Mouse (Mus musculus): ENCODE results near the gene Ldb1. TPM values are rescaled to one million over a fixed set of nuclear protein-coding genes. Genes with fewer than 3 reads are reported as not detected.

Gene Ldb1
- polyA plus RNA-seq, 1 experiment from 2014 or later = 97.6 TPM

GRCm38 (mm10) chr19:46074266-46074665 lies 29.3 kb upstream of the Ldb1 start:
- Histone ChIP-seq H3K27me3 (ENCODE audit: control insufficient read depth, insufficient read depth, low read length) (no peaks in the 10 kb centered on the region), H3K4me3 (ENCODE audit: low read depth, low read length) (no peak overlapping the region), H3K9ac (ENCODE audit: low read length) (no peak overlapping the region), H3K27ac (replicated peaks; ENCODE audit: low read depth, low read length) (no peak overlapping the region), H3K4me1 (ENCODE audit: control insufficient read depth, insufficient read depth, low read length) (peaks cover 4% of the 10 kb centered on the region; the same call in 1 of the 2 replicates), H3K36me3 (ENCODE audit: control insufficient read depth, insufficient read depth, low read length) (peaks cover 18% of the 10 kb centered on the region), H3K9me3 (ENCODE audit: control insufficient read depth, low read length) (no peaks in the 10 kb centered on the region), H3K4me2 (ENCODE audit: low read depth, severe bottlenecking) (no peak overlapping the region)
- ATAC-seq (ENCODE audit: insufficient number of reproducible peaks, low FRiP score, low TSS enrichment, low read depth) = no peak
- DNase-seq (ENCODE audit: low spot score) = no peak
- 95% methylated on average over 5 of the region's 5 CpGs for WGBS

DNA sequence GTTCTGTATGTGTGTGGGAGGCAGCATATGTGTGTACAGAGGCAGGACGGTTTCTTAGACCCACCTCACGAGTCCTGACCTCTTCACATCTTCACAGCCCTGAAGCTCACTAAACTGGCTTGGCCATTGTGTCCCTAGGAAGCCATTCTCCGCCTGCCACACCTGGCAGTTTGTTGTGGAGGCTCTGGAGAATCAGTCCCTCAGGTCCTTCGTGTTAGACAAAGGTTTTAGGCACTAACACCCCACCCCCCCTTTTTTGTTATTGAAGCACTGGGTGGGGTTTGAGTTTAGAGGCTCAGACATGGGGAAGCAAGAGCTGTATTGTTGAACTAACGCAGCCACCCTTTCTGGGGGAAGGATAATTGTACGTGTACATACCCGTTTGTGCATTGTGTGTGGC lies 28.3 kb upstream of the Ldb1 start:
- no peak overlapping the region for H3K9ac ChIP-seq (ENCODE audit: low read length)
- H3K27ac ChIP-seq (replicated peaks; ENCODE audit: low read depth, low read length) = no peak overlapping the region
- ATAC-seq (ENCODE audit: insufficient number of reproducible peaks, low FRiP score, low TSS enrichment, low read depth) = no peak
- H3K9me3 ChIP-seq (ENCODE audit: control insufficient read depth, low read length) = no peaks in the 10 kb centered on the region
- H3K36me3 ChIP-seq (ENCODE audit: control insufficient read depth, insufficient read depth, low read length) = peaks cover 19% of the 10 kb centered on the region
- DNase-seq (ENCODE audit: low spot score) = no peak
- no peak overlapping the region for H3K4me3 ChIP-seq (ENCODE audit: low read depth, low read length)
- no peak overlapping the region for H3K4me2 ChIP-seq (ENCODE audit: low read depth, severe bottlenecking)
- H3K4me1 ChIP-seq (ENCODE audit: control insufficient read depth, insufficient read depth, low read length) = peaks cover 4% of the 10 kb centered on the region; the same call in 1 of the 2 replicates
- H3K27me3 ChIP-seq (ENCODE audit: control insufficient read depth, insufficient read depth, low read length) = no peaks in the 10 kb centered on the region
- 88% methylated on average over 7 of the region's 7 CpGs for WGBS

GRCm38 (mm10) chr19:46068054-46068453 lies 23.0 kb upstream of the Ldb1 start:
- no peak overlapping the region for H3K4me3 ChIP-seq (ENCODE audit: low read depth, low read length)
- WGBS = 75% methylated on average over 10 of the region's 10 CpGs
- H3K27me3 ChIP-seq (ENCODE audit: control insufficient read depth, insufficient read depth, low read length) = no peaks in the 10 kb centered on the region
- H3K4me1 ChIP-seq (ENCODE audit: control insufficient read depth, insufficient read depth, low read length) = no peaks in the 10 kb centered on the region
- H3K27ac ChIP-seq (replicated peaks; ENCODE audit: low read depth, low read length) = no peak overlapping the region
- ATAC-seq (ENCODE audit: insufficient number of reproducible peaks, low FRiP score, low TSS enrichment, low read depth) = no peak
- peaks cover 46% of the 10 kb centered on the region for H3K36me3 ChIP-seq (ENCODE audit: control insufficient read depth, insufficient read depth, low read length)
- DNase-seq (ENCODE audit: low spot score) = no peak
- no peak overlapping the region for H3K9ac ChIP-seq (ENCODE audit: low read length)
- no peak overlapping the region for H3K4me2 ChIP-seq (ENCODE audit: low read depth, severe bottlenecking)
- no peaks in the 10 kb centered on the region for H3K9me3 ChIP-seq (ENCODE audit: control insufficient read depth, low read length)

GRCm38 (mm10) chr19:46060845-46061244 lies 15.8 kb upstream of the Ldb1 start:
- 58% methylated on average over 6 of the region's 6 CpGs for WGBS
- no peak overlapping the region for H3K4me2 ChIP-seq (ENCODE audit: low read depth, severe bottlenecking)
- no peak overlapping the region for H3K4me3 ChIP-seq (ENCODE audit: low read depth, low read length)
- no peaks in the 10 kb centered on the region for H3K27me3 ChIP-seq (ENCODE audit: control insufficient read depth, insufficient read depth, low read length)
- H3K9ac ChIP-seq (ENCODE audit: low read length) = no peak overlapping the region
- ATAC-seq (ENCODE audit: insufficient number of reproducible peaks, low FRiP score, low TSS enrichment, low read depth) (no peak), DNase-seq (ENCODE audit: low spot score) (no peak)
- H3K27ac ChIP-seq (replicated peaks; ENCODE audit: low read depth, low read length) = no peak overlapping the region
- 0 out of 2 replicates have a peak, but pooled peaks cover 6% of the 10 kb centered on the region for H3K4me1 ChIP-seq (ENCODE audit: control insufficient read depth, insufficient read depth, low read length)
- H3K9me3 ChIP-seq (ENCODE audit: control insufficient read depth, low read length) = no peaks in the 10 kb centered on the region
- H3K36me3 ChIP-seq (ENCODE audit: control insufficient read depth, insufficient read depth, low read length) = peaks cover 34% of the 10 kb centered on the region

DNA sequence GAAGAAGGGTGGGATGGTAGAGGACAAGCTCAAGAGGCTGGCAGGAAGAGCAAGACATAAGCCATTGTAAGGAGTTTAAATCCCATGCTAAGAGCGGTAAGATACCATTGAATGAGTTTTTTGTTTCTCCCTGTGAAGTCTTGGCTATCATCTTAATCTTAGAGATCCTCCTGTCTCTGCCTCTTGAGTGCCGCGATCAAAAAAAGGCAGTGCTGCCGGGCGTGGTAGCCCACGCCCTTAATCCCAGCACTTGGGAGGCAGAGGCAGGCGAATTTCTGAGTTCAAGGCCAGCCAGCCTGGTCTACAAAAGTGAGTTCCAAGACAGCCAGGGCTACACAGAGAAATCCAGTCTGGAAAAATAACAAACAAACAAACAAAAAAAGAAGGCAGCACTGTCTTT lies 13.5 kb upstream of the Ldb1 start:
- Histone ChIP-seq H3K27me3 (ENCODE audit: control insufficient read depth, insufficient read depth, low read length) (no peaks in the 10 kb centered on the region), H3K36me3 (ENCODE audit: control insufficient read depth, insufficient read depth, low read length) (peaks cover 16% of the 10 kb centered on the region), H3K27ac (replicated peaks; ENCODE audit: low read depth, low read length) (no peak overlapping the region), H3K9ac (ENCODE audit: low read length) (no peak overlapping the region), H3K4me1 (ENCODE audit: control insufficient read depth, insufficient read depth, low read length) (0 out of 2 replicates have a peak, but pooled peaks cover 6% of the 10 kb centered on the region), H3K4me2 (ENCODE audit: low read depth, severe bottlenecking) (no peak overlapping the region), H3K4me3 (ENCODE audit: low read depth, low read length) (no peak overlapping the region), H3K9me3 (ENCODE audit: control insufficient read depth, low read length) (no peaks in the 10 kb centered on the region)
- 92% methylated on average over 7 of the region's 7 CpGs for WGBS
- DNase-seq (ENCODE audit: low spot score) = no peak
- no peak for ATAC-seq (ENCODE audit: insufficient number of reproducible peaks, low FRiP score, low TSS enrichment, low read depth)

- peak overlapping the region; percentile 87 for H3K9ac ChIP-seq (ENCODE audit: low read length)
- peak overlapping the region; percentile 89 for H3K4me3 ChIP-seq (ENCODE audit: low read depth, low read length)
- WGBS = under 1% methylated on average over 39 of the region's 42 CpGs
- peak overlapping the region; percentile 73 for H3K4me2 ChIP-seq (ENCODE audit: low read depth, severe bottlenecking)
- no peaks in the 10 kb centered on the region for H3K9me3 ChIP-seq (ENCODE audit: control insufficient read depth, low read length)
- peak overlapping the region; percentile 80 for H3K27ac ChIP-seq (replicated peaks; ENCODE audit: low read depth, low read length)
- ATAC-seq (ENCODE audit: insufficient number of reproducible peaks, low FRiP score, low TSS enrichment, low read depth) = peak; percentile 81
- 0 out of 2 replicates have a peak, but pooled peaks cover 6% of the 10 kb centered on the region for H3K4me1 ChIP-seq (ENCODE audit: control insufficient read depth, insufficient read depth, low read length)
- peaks cover 5% of the 10 kb centered on the region; the same call in 1 of the 2 replicates for H3K36me3 ChIP-seq (ENCODE audit: control insufficient read depth, insufficient read depth, low read length)
- H3K27me3 ChIP-seq (ENCODE audit: control insufficient read depth, insufficient read depth, low read length) = no peaks in the 10 kb centered on the region
- peak; percentile 89 for DNase-seq (ENCODE audit: low spot score)
Measured at GRCm38 (mm10) chr19:46056947-46057607, 12.1 kb upstream of the Ldb1 start.

DNA sequence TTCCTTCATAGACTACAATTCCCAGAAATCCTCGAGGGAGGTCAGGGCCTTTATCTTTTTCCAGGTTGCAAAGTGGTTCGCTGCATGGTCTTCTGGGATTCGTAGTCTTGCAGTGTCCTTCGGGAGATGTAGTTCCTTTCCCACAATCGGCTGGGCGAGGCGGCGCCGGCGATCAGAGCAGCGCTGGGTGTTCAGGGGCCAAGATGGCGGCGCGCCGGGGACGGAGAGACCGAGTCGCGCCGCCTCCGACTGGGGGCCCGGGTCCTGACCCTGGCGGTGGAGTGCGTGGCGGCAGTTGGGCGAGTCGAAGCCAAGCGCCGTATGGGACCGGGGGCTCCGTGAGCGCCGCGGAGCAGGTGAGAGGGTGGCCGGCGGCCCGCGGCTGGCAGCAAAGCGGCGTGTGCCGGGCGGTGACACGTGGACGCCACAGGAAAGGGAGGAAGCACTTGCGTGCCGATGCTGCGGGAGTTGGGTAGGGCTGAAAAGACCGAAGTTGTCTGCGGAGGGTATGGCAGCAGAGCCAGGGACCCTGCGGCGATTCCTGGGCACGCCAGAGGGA lies 11.5 kb upstream of the Ldb1 start:
- WGBS = under 1% methylated on average over 52 of the region's 52 CpGs
- DNase-seq (ENCODE audit: low spot score) = peak; percentile 95
- no peaks in the 10 kb centered on the region for H3K9me3 ChIP-seq (ENCODE audit: control insufficient read depth, low read length)

DNA sequence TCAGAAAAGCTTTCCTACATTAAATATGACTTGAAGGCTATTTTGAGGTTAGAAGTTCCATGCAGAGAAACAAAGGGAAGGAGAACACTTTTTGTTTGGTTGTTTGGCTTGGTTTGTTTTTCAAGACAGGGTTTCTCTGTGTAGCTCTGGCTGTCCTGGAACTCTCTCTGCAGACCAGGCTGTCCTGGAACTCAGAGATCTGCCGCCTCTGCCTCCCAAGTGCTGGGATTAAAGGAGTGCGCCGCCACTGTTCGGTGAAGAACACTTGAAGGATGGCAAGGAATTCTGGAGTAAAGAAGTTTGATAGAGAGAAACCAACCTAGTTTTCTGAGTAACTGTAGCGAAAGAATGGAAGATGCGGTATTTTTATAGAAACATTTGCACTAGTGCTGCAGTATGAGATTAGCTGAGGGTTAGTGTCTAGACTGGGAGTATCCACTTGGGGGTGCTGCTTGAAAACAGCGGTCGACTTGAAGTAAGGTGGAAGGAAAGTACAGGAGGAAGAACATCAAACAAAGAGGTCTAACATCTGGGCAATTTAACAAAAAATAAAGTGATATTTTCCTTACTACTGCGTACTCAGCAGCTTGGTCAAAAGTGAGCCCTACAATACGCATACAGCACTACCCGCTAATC lies 10.9 kb upstream of the Ldb1 start:
- DNase-seq (ENCODE audit: low spot score) (peak; percentile 57), ATAC-seq (ENCODE audit: insufficient number of reproducible peaks, low FRiP score, low TSS enrichment, low read depth) (peak; percentile 63)
- under 1% methylated on average over 11 of the region's 11 CpGs for WGBS
- Histone ChIP-seq H3K4me3 (ENCODE audit: low read depth, low read length) (peak overlapping the region; percentile 89), H3K27me3 (ENCODE audit: control insufficient read depth, insufficient read depth, low read length) (no peaks in the 10 kb centered on the region), H3K27ac (replicated peaks; ENCODE audit: low read depth, low read length) (no peak overlapping the region), H3K36me3 (ENCODE audit: control insufficient read depth, insufficient read depth, low read length) (no peaks in the 10 kb centered on the region), H3K9ac (ENCODE audit: low read length) (0 out of 2 replicates have a peak overlapping the region, but pooled peaks have one; percentile 32), H3K4me2 (ENCODE audit: low read depth, severe bottlenecking) (peak overlapping the region; percentile 30; the same call in 1 of the 2 replicates), H3K9me3 (ENCODE audit: control insufficient read depth, low read length) (no peaks in the 10 kb centered on the region), H3K4me1 (ENCODE audit: control insufficient read depth, insufficient read depth, low read length) (0 out of 2 replicates have a peak, but pooled peaks cover 6% of the 10 kb centered on the region)

More for the DNA sequence above, 11.5 kb upstream of the Ldb1 start:
- Histone ChIP-seq H3K27ac (replicated peaks; ENCODE audit: low read depth, low read length) (peak overlapping the region; percentile 80), H3K4me2 (ENCODE audit: low read depth, severe bottlenecking) (peak overlapping the region; percentile 73), H3K9ac (ENCODE audit: low read length) (peak overlapping the region; percentile 87), H3K4me3 (ENCODE audit: low read depth, low read length) (peak overlapping the region; percentile 89), H3K36me3 (ENCODE audit: control insufficient read depth, insufficient read depth, low read length) (peaks cover under 1% of the 10 kb centered on the region; the same call in 1 of the 2 replicates), H3K4me1 (ENCODE audit: control insufficient read depth, insufficient read depth, low read length) (0 out of 2 replicates have a peak, but pooled peaks cover 6% of the 10 kb centered on the region), H3K27me3 (ENCODE audit: control insufficient read depth, insufficient read depth, low read length) (no peaks in the 10 kb centered on the region)
- ATAC-seq (ENCODE audit: insufficient number of reproducible peaks, low FRiP score, low TSS enrichment, low read depth) = peak; percentile 88
